Mouse (Mus musculus) ZHBTc4 (cell line): Measurements from ENCODE around the gene Prlhr.
A peak's percentile ranks its signal among the peaks of the same experiment; 100 is the strongest.

Experiments used
- DNase-seq: peaks from one replicate; pipeline ENCODE4 v3.0.0-alpha.2; 2011; ENCODE audit warnings: low read depth, low spot score

The Prlhr gene

DNA sequence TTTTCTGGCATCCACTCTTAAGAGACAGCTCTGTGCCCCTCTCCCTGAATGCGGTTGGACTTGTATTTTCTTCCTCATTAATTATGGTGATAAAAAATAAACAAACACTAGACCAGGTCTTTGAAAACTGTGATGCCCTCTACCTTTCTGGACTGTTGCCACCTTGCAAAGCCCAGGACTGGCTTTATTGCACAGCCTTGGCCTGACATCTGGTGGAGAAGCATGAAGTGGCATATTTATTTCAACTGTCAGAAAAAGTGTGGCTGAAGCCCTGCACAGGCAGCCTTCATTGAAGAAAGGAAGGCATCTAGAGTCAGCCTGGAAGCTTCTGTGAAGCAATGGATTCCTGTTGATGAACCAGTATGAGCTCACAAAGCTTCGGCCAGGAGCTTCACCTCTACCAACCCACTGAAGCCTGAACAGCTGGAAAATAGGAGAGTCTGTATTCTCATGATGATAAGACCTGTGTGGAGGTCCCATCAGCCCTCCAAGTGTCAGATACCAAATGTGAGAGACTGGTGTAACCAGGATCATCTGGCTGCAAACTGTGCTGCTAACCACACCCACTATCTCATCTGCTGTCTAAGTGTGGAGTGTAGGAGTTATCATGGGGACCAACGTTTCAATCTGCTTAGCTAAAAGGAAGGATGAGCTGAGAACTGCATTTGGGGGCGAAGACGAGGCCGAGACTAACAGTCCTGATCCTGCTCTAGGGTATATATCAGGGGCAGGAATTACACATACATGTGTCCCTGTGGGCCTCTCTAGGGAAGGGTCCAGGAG lies 35.6 kb downstream of the Prlhr start:
- DNase-seq: no peak

GRCm38 (mm10) chr19:60417611-60418010 lies 50.5 kb downstream of the Prlhr start:
- peak; percentile 37 for DNase-seq
